Mouse (Mus musculus): ENCODE results near the gene Hist4h4. TPM values are rescaled to one million over a fixed set of nuclear protein-coding genes. Genes with fewer than 3 reads are reported as not detected.

Gene Hist4h4
- polyA plus RNA-seq, 1 experiment = 17.8 TPM

DNA sequence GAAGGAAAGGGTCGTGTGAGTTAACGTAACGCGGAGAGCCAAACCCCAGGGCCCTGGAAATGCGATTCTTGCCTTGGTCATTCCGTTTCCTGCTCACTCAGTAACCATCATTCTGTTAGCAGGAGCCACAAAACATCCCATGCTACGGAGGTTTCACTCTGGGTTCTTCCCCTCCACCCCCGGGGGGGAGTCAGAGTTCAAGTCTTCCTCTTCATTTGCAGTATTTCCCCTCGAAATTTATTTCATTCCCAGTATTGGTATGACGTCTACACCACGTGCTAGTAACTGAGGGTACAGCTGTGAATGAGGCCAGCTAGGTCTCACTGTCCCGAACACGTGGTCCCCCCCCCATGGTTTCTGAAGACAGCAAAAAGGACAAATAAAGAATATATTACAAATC lies 5.5 kb upstream of the Hist4h4 start:
- no peak for DNase-seq
- Histone ChIP-seq H3K4me3 (ENCODE audit: control insufficient read depth, insufficient read depth, low read length) (peak overlapping the region; percentile 42), H3K27me3 (ENCODE audit: control insufficient read depth, insufficient read depth, low read length) (no peaks in the 10 kb centered on the region), H3K27ac (ENCODE audit: control insufficient read depth, insufficient read depth, low read length) (no peak overlapping the region), H3K36me3 (ENCODE audit: control insufficient read depth, insufficient read depth, low read length) (peaks cover 18% of the 10 kb centered on the region), H3K4me1 (replicated peaks; ENCODE audit: control insufficient read depth, insufficient read depth, low read length) (peaks cover 14% of the 10 kb centered on the region)
- 52% methylated on average over 13 of the region's 13 CpGs for WGBS
- TF ChIP-seq POLR2A (IDR thresholded peaks at IDR 0.05; ENCODE audit: control insufficient read depth, extremely low read depth, insufficient read depth, low read length, poor library complexity) (no peak), CTCF (IDR thresholded peaks at IDR 0.05; ENCODE audit: borderline replicate concordance, control insufficient read depth, extremely low read depth, insufficient read depth, low read length, poor library complexity) (no peak)

DNA sequence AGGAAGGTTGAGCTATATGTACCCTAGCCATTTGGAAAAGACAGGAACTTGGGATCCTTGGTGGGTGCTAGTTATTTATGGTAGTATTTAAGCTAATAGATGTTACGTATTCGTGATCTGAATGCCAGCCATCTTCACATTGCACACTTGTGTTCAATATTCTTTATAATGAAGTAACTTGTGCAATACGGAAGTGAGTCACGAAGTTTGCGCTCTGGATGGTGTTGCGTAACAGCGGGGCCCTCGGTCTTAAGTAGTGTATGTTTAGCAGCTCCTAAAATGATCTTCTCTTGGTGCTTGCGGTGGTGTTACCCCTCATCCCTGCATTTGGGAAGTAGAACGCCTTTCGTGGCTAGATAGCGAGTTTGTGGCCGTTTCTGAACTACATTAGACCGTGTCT lies 4.9 kb upstream of the Hist4h4 start:
- peak overlapping the region; percentile 50 for H3K4me3 ChIP-seq (ENCODE audit: control insufficient read depth, insufficient read depth, low read length)
- WGBS = under 1% methylated on average over 14 of the region's 14 CpGs
- TF ChIP-seq POLR2A (IDR thresholded peaks at IDR 0.05; ENCODE audit: control insufficient read depth, extremely low read depth, insufficient read depth, low read length, poor library complexity) = no peak
- no peak for TF ChIP-seq CTCF (IDR thresholded peaks at IDR 0.05; ENCODE audit: borderline replicate concordance, control insufficient read depth, extremely low read depth, insufficient read depth, low read length, poor library complexity)
- peaks cover 12% of the 10 kb centered on the region for H3K36me3 ChIP-seq (ENCODE audit: control insufficient read depth, insufficient read depth, low read length)
- DNase-seq = peak; percentile 37
- H3K27ac ChIP-seq (ENCODE audit: control insufficient read depth, insufficient read depth, low read length) = no peak overlapping the region
- peaks cover 14% of the 10 kb centered on the region for H3K4me1 ChIP-seq (replicated peaks; ENCODE audit: control insufficient read depth, insufficient read depth, low read length)
- H3K27me3 ChIP-seq (ENCODE audit: control insufficient read depth, insufficient read depth, low read length) = no peaks in the 10 kb centered on the region

DNA sequence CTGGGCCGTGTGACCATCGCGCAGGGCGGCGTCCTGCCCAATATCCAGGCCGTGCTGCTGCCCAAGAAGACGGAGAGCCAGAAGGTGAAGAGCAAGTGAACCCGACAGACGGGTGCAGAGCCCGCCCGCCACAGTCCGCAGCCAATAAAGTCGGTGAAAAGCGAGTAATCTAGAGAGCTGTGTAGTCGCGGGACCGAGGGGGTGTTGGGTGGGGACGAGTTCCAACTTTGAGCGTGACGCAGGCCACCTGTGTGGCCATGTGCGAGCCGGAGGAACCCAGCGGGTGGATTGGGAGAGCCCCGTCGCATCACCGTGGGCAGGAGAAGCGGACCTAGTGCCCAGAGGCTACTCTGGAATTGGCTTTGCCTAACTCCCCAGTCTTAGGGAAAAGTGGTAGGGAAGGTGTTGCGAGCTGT lies 4.4 kb upstream of the Hist4h4 start:
- TF ChIP-seq CTCF (IDR thresholded peaks at IDR 0.05; ENCODE audit: borderline replicate concordance, control insufficient read depth, extremely low read depth, insufficient read depth, low read length, poor library complexity) (no peak), POLR2A (IDR thresholded peaks at IDR 0.05; ENCODE audit: control insufficient read depth, extremely low read depth, insufficient read depth, low read length, poor library complexity) (no peak)
- DNase-seq = peak; percentile 42
- Histone ChIP-seq H3K27ac (ENCODE audit: control insufficient read depth, insufficient read depth, low read length) (peak overlapping the region; percentile 12; the same call in 1 of the 2 replicates), H3K36me3 (ENCODE audit: control insufficient read depth, insufficient read depth, low read length) (peaks cover 7% of the 10 kb centered on the region), H3K27me3 (ENCODE audit: control insufficient read depth, insufficient read depth, low read length) (no peaks in the 10 kb centered on the region), H3K4me3 (ENCODE audit: control insufficient read depth, insufficient read depth, low read length) (peak overlapping the region; percentile 50), H3K4me1 (replicated peaks; ENCODE audit: control insufficient read depth, insufficient read depth, low read length) (peaks cover 14% of the 10 kb centered on the region)
- WGBS = under 1% methylated on average over 28 of the region's 28 CpGs

DNA sequence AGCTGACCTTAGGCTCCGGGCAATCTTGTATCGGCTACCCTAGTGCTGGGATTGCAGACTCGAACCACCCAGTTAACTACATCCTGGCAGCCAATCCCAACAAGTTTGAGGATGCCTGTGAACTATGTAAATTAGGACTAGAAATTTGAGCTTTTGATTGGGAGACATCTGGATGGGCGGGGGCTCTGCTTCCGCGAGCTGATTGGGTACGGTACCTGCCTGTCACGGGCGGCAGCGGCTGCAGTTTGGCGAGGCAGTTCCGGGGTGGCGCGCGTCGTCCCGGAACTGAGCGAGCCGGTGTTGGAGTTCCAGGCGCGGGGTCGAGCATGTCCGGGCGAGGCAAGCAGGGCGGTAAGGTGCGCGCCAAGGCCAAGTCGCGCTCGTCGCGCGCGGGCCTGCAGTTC lies 3.8 kb upstream of the Hist4h4 start, which contains the start of gene H2afj:
H2afj (plus strand) TSS at position 231 of the 404 bp plus-strand sequence.
- Histone ChIP-seq H3K27me3 (ENCODE audit: control insufficient read depth, insufficient read depth, low read length) (no peaks in the 10 kb centered on the region), H3K4me3 (ENCODE audit: control insufficient read depth, insufficient read depth, low read length) (peak within 1 kb of the TSS; percentile 50), H3K27ac (ENCODE audit: control insufficient read depth, insufficient read depth, low read length) (peak within 1 kb of the TSS; percentile 32; the same call in 1 of the 2 replicates), H3K4me1 (replicated peaks; ENCODE audit: control insufficient read depth, insufficient read depth, low read length) (peaks cover 14% of the 10 kb centered on the region), H3K36me3 (ENCODE audit: control insufficient read depth, insufficient read depth, low read length) (peaks cover 2% of the 10 kb centered on the region)
- WGBS = under 1% methylated on average over 34 of the region's 34 CpGs
- TF ChIP-seq CTCF (IDR thresholded peaks at IDR 0.05; ENCODE audit: borderline replicate concordance, control insufficient read depth, extremely low read depth, insufficient read depth, low read length, poor library complexity) (peak; percentile 47; the same call in 1 of the 2 replicates), POLR2A (IDR thresholded peaks at IDR 0.05; ENCODE audit: control insufficient read depth, extremely low read depth, insufficient read depth, low read length, poor library complexity) (peak; percentile 80)
- DNase-seq = peak; percentile 99

DNA sequence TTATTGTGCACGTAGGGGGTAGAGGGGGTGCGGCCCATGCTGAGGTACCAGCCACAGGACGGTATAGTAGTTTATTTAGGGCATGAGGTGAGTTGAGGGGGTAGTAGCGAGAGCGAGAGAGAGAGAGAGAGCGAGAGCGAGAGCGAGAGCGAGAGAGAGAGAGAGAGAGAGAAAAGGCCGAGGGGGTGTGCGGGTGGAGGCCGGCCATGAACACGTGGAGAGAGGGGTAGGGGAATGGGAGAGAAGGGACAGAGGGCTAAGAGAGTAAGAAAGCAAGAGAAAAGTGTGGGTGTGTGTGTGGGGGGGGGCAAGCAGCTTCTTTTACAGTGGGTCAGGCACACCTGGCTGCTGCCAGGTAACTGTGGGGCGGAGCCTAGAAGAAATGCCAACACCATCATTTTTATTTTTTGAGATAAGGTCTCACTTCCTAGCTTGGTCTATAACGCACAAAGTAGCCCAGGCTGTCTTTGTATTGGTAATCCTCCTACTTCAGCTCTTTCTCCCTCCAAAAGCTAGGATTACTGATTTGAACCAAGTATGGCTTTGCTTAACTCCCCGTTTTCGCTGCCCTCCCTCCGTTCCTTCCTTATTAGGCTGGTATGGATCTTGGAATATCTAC lies 3.3 kb upstream of the Hist4h4 start:
- no peak for TF ChIP-seq CTCF (IDR thresholded peaks at IDR 0.05; ENCODE audit: borderline replicate concordance, control insufficient read depth, extremely low read depth, insufficient read depth, low read length, poor library complexity)
- no peak for TF ChIP-seq POLR2A (IDR thresholded peaks at IDR 0.05; ENCODE audit: control insufficient read depth, extremely low read depth, insufficient read depth, low read length, poor library complexity)
- Histone ChIP-seq H3K27ac (ENCODE audit: control insufficient read depth, insufficient read depth, low read length) (peak overlapping the region; percentile 32; the same call in 1 of the 2 replicates), H3K4me3 (ENCODE audit: control insufficient read depth, insufficient read depth, low read length) (no peak overlapping the region), H3K4me1 (replicated peaks; ENCODE audit: control insufficient read depth, insufficient read depth, low read length) (peaks cover 14% of the 10 kb centered on the region), H3K36me3 (ENCODE audit: control insufficient read depth, insufficient read depth, low read length) (no peaks in the 10 kb centered on the region), H3K27me3 (ENCODE audit: control insufficient read depth, insufficient read depth, low read length) (no peaks in the 10 kb centered on the region)
- no peak for DNase-seq
- 61% methylated on average over 18 of the region's 18 CpGs for WGBS

DNA sequence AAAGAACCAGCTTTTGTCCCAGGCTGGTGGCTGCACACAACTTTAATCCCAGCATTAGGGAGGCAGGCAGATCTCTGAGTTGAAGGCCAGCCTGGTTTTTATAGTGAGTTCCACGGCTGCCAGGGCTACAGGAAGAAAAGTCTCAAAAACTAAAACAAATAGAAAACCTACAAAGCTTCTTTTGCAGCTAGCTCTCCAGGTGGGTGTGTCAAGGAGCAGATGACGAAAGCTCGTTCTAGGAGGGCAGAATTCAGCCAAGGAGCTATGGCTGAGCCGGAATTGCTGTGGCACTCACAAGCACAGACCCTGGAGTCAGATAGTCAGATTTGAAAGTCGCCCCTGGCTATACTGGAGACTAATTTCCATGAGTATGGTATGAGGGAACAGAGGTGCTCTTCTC lies 2.6 kb upstream of the Hist4h4 start:
- no peaks in the 10 kb centered on the region for H3K27me3 ChIP-seq (ENCODE audit: control insufficient read depth, insufficient read depth, low read length)
- H3K4me3 ChIP-seq (ENCODE audit: control insufficient read depth, insufficient read depth, low read length) = no peak overlapping the region
- peaks cover 14% of the 10 kb centered on the region for H3K4me1 ChIP-seq (replicated peaks; ENCODE audit: control insufficient read depth, insufficient read depth, low read length)
- no peaks in the 10 kb centered on the region for H3K36me3 ChIP-seq (ENCODE audit: control insufficient read depth, insufficient read depth, low read length)
- no peak overlapping the region for H3K27ac ChIP-seq (ENCODE audit: control insufficient read depth, insufficient read depth, low read length)
- no peak for DNase-seq
- TF ChIP-seq CTCF (IDR thresholded peaks at IDR 0.05; ENCODE audit: borderline replicate concordance, control insufficient read depth, extremely low read depth, insufficient read depth, low read length, poor library complexity) (no peak), POLR2A (IDR thresholded peaks at IDR 0.05; ENCODE audit: control insufficient read depth, extremely low read depth, insufficient read depth, low read length, poor library complexity) (no peak)
- WGBS = 90% methylated on average over 5 of the region's 5 CpGs

All from thymus, adult 2 months (tissue).